Mouse (Mus musculus): Measurements from ENCODE around the gene Mrrf. TPM values are rescaled to one million over a fixed set of nuclear protein-coding genes. Genes with fewer than 3 reads are reported as not detected.

The Mrrf gene
- polyA plus RNA-seq, 1 experiment from 2014 or later = 14.6 TPM

Other genes with a start within 250 kb of the Mrrf start
- 0.79 and 0.84 TPM in 2 replicates for gene Ttll11, start 156.5 kb upstream of the Mrrf start, polyA plus RNA-seq (2015; fragmentation: Nextera tagmentation; extraction: Ambion mirVana)
- 128 and 134 TPM in 2 replicates for gene Ndufa8, start 87.0 kb upstream of the Mrrf start, polyA plus RNA-seq (2015; fragmentation: Nextera tagmentation; extraction: Ambion mirVana)
- 0.13 TPM in 1 of 2 replicates, not detected in the other for gene Morn5, start 86.9 kb upstream of the Mrrf start, polyA plus RNA-seq (2015; fragmentation: Nextera tagmentation; extraction: Ambion mirVana)
- gene Lhx6, start 31.0 kb upstream of the Mrrf start, polyA plus RNA-seq (2015; fragmentation: Nextera tagmentation; extraction: Ambion mirVana) = 0.41 and 0.53 TPM in 2 replicates
- 22.4 TPM in 2 replicates for gene Rbm18, start 384 bp downstream of the Mrrf start, polyA plus RNA-seq (2015; fragmentation: Nextera tagmentation; extraction: Ambion mirVana)
- gene Ptgs1, start 94.0 kb downstream of the Mrrf start, polyA plus RNA-seq (2015; fragmentation: Nextera tagmentation; extraction: Ambion mirVana) = 20.9 and 22.5 TPM in 2 replicates
- not detected in 2 replicates for gene Olfr338, start 237.1 kb downstream of the Mrrf start, polyA plus RNA-seq (2015; fragmentation: Nextera tagmentation; extraction: Ambion mirVana)

All from liver, embryonic 16.5 days (tissue).